Mouse (Mus musculus): ENCODE measurements around the gene BC005561.
"Not testable (repeated sequence)": the region's sequence is repeated elsewhere in the genome, so short reads cannot be mapped to it uniquely, and the experiment has no call there.

The BC005561 gene

DNA sequence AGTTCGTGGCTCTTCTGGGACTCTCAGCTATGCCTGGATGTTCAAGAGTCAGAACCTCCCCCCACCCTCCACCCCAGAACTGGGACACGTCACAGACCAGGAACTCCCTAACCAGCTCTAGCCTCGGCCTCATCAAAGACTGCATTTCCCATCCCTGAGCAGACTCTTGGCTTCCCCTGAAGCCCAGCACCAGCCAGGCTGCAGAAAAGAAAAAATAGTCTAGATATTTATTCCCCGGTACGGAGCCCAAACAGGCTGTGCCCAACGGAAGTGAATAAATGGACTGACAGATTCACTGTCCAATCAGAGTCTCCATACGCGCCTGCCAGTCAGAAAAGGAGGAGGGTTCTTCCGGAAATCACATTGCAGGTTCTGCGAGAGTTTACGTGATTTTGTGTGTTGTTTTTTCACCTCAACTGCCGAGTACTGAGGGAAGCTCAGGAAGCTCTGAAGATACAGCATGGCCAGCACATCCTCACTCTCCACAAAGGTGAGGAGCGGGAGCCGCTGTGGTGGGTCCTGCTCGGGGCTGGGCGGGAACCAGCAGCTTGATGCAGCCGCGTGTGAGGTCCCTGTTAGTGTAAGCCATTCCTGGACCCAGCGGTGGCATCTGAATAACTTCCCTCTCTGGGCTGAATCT lies 63.2 kb downstream of the BC005561 start:
- in situ Hi-C loops (cut with MboI, MseI), result not testable (repeated sequence)
